In genomic region chr11:96788871-96789795, GRCm38 (mm10) we compare ENCODE assay signal across 8 mouse cellular contexts. TPM values are rescaled to one million over a fixed set of nuclear protein-coding genes. Genes with fewer than 3 reads are reported as not detected.
DNase-seq lines count a peak whose midpoint lies in the region; ATAC-seq lines count a peak whose summit lies in the region.

Cbx1 (plus strand) TSS chr11:96789127.

- WGBS in hindbrain, embryonic 12.5 days, result 1% methylated on average over 89 of the region's 93 CpGs

- H3K4me1 ChIP-seq in hindbrain, embryonic 12.5 days, result peaks cover 33% of the 10 kb centered on the region

- DNase-seq in Muller cell, postnatal 12 days (ENCODE audit: inconsistent ontology term), result peak; percentile 96
- DNase-seq in cerebellum, adult 9-11 months, result peak; percentile 89
- peak; percentile 83 to 88 for DNase-seq in frontal cortex, postnatal 10 days (ENCODE audit: low spot score in 2 of 2)
- DNase-seq in layer of hippocampus, postnatal 14 days (ENCODE audit: low spot score in 2 of 2), result peak; percentile 87 to 94
- DNase-seq in lung, postnatal 14 days, result peak; percentile 90
- DNase-seq in retina, adult 2 months (ENCODE audit: low read depth, low spot score), result peak; percentile 65
- DNase-seq in thymus, postnatal 36 days, result peak; percentile 89 to 91

- H3K36me3 ChIP-seq in hindbrain, embryonic 12.5 days, result no peaks in the 10 kb centered on the region

- no peaks in the 10 kb centered on the region for H3K27me3 ChIP-seq in hindbrain, embryonic 12.5 days

- H3K9me3 ChIP-seq in hindbrain, embryonic 12.5 days (replicated peaks), result no peaks in the 10 kb centered on the region

- peak; percentile 97 for ATAC-seq in hindbrain, embryonic 12.5 days (ENCODE audit: low FRiP score)

- H3K4me3 ChIP-seq in hindbrain, embryonic 12.5 days, result peak within 1 kb of the TSS; percentile 95

- peak within 1 kb of the TSS; percentile 98 for H3K27ac ChIP-seq in hindbrain, embryonic 12.5 days

- H3K4me2 ChIP-seq in hindbrain, embryonic 12.5 days (replicated peaks), result peak within 1 kb of the TSS; percentile 79

- peak within 1 kb of the TSS; percentile 91 for H3K9ac ChIP-seq in hindbrain, embryonic 12.5 days

RNA-seq across cellular contexts. Expression of gene Cbx1, which starts in this region (rescaled TPM):
- polyA plus RNA-seq in hindbrain, embryonic 12.5 days (2016; fragmentation: Nextera tagmentation; extraction: Ambion mirVana), result 136 TPM in 2 replicates
- total RNA-seq in layer of hippocampus, postnatal 14 days (2021), result 10 to 100 TPM; 51.0 to 54.8 TPM

Comparison
In these comparisons a context has a peak if more than half of its experiments do, and no peak if none do; other contexts are left out.
1. Peak in every context shown above with its lines: DNase-seq, ATAC-seq, H3K4me3 ChIP-seq and H3K27ac ChIP-seq.